Mouse (Mus musculus): ENCODE data around the gene Kirrel.

DNA sequence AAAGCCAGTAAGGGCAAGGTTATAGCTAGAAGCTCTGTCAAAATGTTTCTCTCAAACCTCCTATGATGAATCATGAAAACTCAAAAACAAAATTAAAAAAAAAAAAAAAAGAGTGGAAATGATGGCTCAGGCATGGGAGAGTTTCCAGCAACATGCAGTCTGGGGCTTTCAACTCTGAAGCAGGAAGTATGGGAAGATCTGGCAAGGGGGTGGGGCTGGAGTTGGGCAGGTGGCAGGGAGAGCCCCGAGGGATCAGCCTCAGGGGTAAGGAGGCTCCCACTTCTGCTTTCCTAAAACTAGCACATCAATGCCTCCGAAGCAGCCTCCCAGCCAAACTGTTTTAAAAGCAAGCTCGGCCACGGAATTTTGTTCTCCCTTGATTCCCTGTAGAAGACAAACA lies 11.4 kb downstream of the Kirrel start:
- TF ChIP-seq CTCF (IDR thresholded peaks at IDR 0.05) (no peak), EP300 (IDR thresholded peaks at IDR 0.05) (no peak)

All from lung, postnatal 0 days (tissue).